Mouse (Mus musculus) CH12.LX (cell line): ENCODE results near the gene Kiss1r. TPM values are rescaled to one million over a fixed set of nuclear protein-coding genes. Genes with fewer than 3 reads are reported as not detected.

Experiments
- DNase-seq: peaks from one replicate; pipeline ENCODE4 v3.0.0-alpha.2; 2013; ENCODE audit errors: extremely low read depth
- H3K27ac ChIP-seq: 2 replicates; pipeline ENCODE4 v1.5.1; 2012; ENCODE audit warnings: low read depth, mild to moderate bottlenecking, control low read depth, moderate library complexity; ENCODE audit not compliant: insufficient read depth
- H3K27me3 ChIP-seq: replicated peaks from 2 replicates; pipeline ENCODE3; 2012; ENCODE audit warnings: inconsistent platforms
- H3K36me3 ChIP-seq, 2 experiments: replicated peaks in 1 of 2; 2 replicates each; pipeline versions ENCODE3 to v1.6.1; 2012; ENCODE audit warnings: inconsistent platforms in 1 of 2, low read length in 1 of 2, mild to moderate bottlenecking in 1 of 2, mixed read lengths in 1 of 2, moderate library complexity in 1 of 2; ENCODE audit not compliant: control insufficient read depth in 1 of 2, insufficient read depth in 1 of 2
- H3K4me1 ChIP-seq, 2 experiments: 2 replicates each; pipeline ENCODE4 v1.6.1; 2012; ENCODE audit warnings: inconsistent platforms in 1 of 2, moderate library complexity in 1 of 2; ENCODE audit not compliant: insufficient read depth in 2 of 2, control insufficient read depth in 1 of 2
- H3K4me2 ChIP-seq: 2 replicates; pipeline ENCODE4 v1.6.1; 2012; ENCODE audit warnings: low read depth, mild to moderate bottlenecking, control low read depth; ENCODE audit not compliant: poor library complexity, insufficient read depth, severe bottlenecking
- H3K4me3 ChIP-seq, 3 experiments: fragments of 150-350 bp in 1 of 3; sonication (generic) in 1 of 3; replicated peaks in 1 of 3; 2 replicates each; pipeline versions ENCODE3 to v1.5.1; 2011 to 2012; ENCODE audit warnings: low read depth in 2 of 3, low read length in 2 of 3, mild to moderate bottlenecking in 2 of 3, moderate library complexity in 2 of 3, control low read depth in 1 of 3, improper control_type of control experiment in 1 of 3, inconsistent platforms in 1 of 3, mixed read lengths in 1 of 3; ENCODE audit not compliant: poor library complexity in 1 of 3
- H3K79me2 ChIP-seq: replicated peaks from 2 replicates; pipeline ENCODE4 v1.6.1; 2012; ENCODE audit warnings: mild to moderate bottlenecking, moderate library complexity; ENCODE audit not compliant: control insufficient read depth, poor library complexity, insufficient read depth, severe bottlenecking; ENCODE audit errors: extremely low read depth
- H3K9ac ChIP-seq: 2 replicates; pipeline ENCODE4 v1.6.1; 2012; ENCODE audit warnings: low read depth, mild to moderate bottlenecking, control low read depth, moderate library complexity; ENCODE audit not compliant: insufficient read depth
- H3K9me3 ChIP-seq: replicated peaks from 2 replicates; pipeline ENCODE3; 2012; ENCODE audit warnings: low read length, inconsistent platforms, mixed read lengths
- CHD1 ChIP-seq: IDR thresholded peaks from 2 replicates; pipeline ENCODE4 v1.6.1; 2012; ENCODE audit warnings: low read depth, low read length, improper control_type of control experiment, inconsistent platforms
- CHD2 ChIP-seq: IDR thresholded peaks from 2 replicates; pipeline ENCODE4 v1.6.1; 2011; ENCODE audit warnings: low read length, improper control_type of control experiment
- CTCF ChIP-seq, 2 experiments: IDR thresholded peaks in 1 of 2; conservative IDR thresholded peaks in 1 of 2; 2 replicates each; pipeline ENCODE4 v1.5.1; 2011 to 2012; ENCODE audit warnings: low read depth in 2 of 2, low read length in 2 of 2, improper control_type of control experiment in 1 of 2, inconsistent platforms in 1 of 2, mild to moderate bottlenecking in 1 of 2, moderate library complexity in 1 of 2
- E2F4 ChIP-seq: IDR thresholded peaks from 2 replicates; pipeline ENCODE4 v1.6.1; 2011; ENCODE audit warnings: low read depth, low read length, improper control_type of control experiment; ENCODE audit not compliant: insufficient replicate concordance
- ELF1 ChIP-seq: IDR thresholded peaks from 2 replicates; pipeline ENCODE4 v1.6.1; 2014; ENCODE audit warnings: low read depth, mild to moderate bottlenecking, inconsistent platforms, low read length, improper control_type of control experiment
- HCFC1 ChIP-seq: IDR thresholded peaks from 2 replicates; pipeline ENCODE4 v1.6.1; 2012; ENCODE audit warnings: low read depth, mild to moderate bottlenecking, inconsistent platforms, low read length, improper control_type of control experiment
- JUND ChIP-seq: conservative IDR thresholded peaks from 2 replicates; pipeline ENCODE4 v1.6.1; 2011; ENCODE audit warnings: low read depth, low read length, improper control_type of control experiment
- MEF2A ChIP-seq: IDR thresholded peaks from 2 replicates; pipeline ENCODE4 v1.6.1; 2014; ENCODE audit warnings: low read depth, mild to moderate bottlenecking, inconsistent platforms, low read length, improper control_type of control experiment, borderline replicate concordance
- MXI1 ChIP-seq: IDR thresholded peaks from 2 replicates; pipeline ENCODE4 v1.6.1; 2011; ENCODE audit warnings: mild to moderate bottlenecking, low read depth, low read length, improper control_type of control experiment
- MYC ChIP-seq: IDR thresholded peaks from 2 replicates; pipeline ENCODE4 v1.6.1; 2011; ENCODE audit warnings: low read depth, mild to moderate bottlenecking, improper control_type of control experiment, low read length
- NELFE ChIP-seq: IDR thresholded peaks from 2 replicates; pipeline ENCODE4 v1.6.1; 2011; ENCODE audit warnings: low read depth, low read length, improper control_type of control experiment
- POLR2A ChIP-seq: IDR thresholded peaks from 2 replicates; pipeline ENCODE4 v1.6.1; 2011; ENCODE audit warnings: low read depth, mild to moderate bottlenecking, improper control_type of control experiment, low read length
- POLR2AphosphoS2 ChIP-seq: IDR thresholded peaks from 2 replicates; pipeline ENCODE4 v1.6.1; 2011; ENCODE audit warnings: low read depth, low read length, improper control_type of control experiment
- SIN3A ChIP-seq: IDR thresholded peaks from 2 replicates; pipeline ENCODE4 v1.6.1; 2012; ENCODE audit warnings: low read length, improper control_type of control experiment, inconsistent platforms
- SMC3 ChIP-seq: IDR thresholded peaks from 2 replicates; pipeline ENCODE4 v1.6.1; 2011; ENCODE audit warnings: low read depth, low read length, improper control_type of control experiment
- TCF12 ChIP-seq: IDR thresholded peaks from 2 replicates; pipeline ENCODE4 v1.6.1; 2014; ENCODE audit warnings: low read depth, mild to moderate bottlenecking, inconsistent platforms, low read length, improper control_type of control experiment
- UBTF ChIP-seq: IDR thresholded peaks from 2 replicates; pipeline ENCODE4 v1.6.1; 2012; ENCODE audit warnings: low read depth, mild to moderate bottlenecking, inconsistent platforms, low read length, improper control_type of control experiment, moderate library complexity
- ZC3H11A ChIP-seq: IDR thresholded peaks from 2 replicates; pipeline ENCODE4 v1.6.1; 2012; ENCODE audit warnings: low read depth, mild to moderate bottlenecking, inconsistent platforms, low read length, improper control_type of control experiment
- ZKSCAN1 ChIP-seq: IDR thresholded peaks from 2 replicates; pipeline ENCODE4 v1.6.1; 2012; ENCODE audit warnings: low read depth, inconsistent platforms, low read length, improper control_type of control experiment, borderline replicate concordance
- ZMIZ1 ChIP-seq: IDR thresholded peaks from 2 replicates; pipeline ENCODE4 v1.6.1; 2012; ENCODE audit warnings: low read depth, mild to moderate bottlenecking, inconsistent platforms, low read length, improper control_type of control experiment
- ZNF384 ChIP-seq: IDR thresholded peaks from 2 replicates; pipeline ENCODE4 v1.6.1; 2012; ENCODE audit warnings: low read depth, low read length, improper control_type of control experiment, inconsistent platforms
- dilution Hi-C: fragments of 300-500 bp; cut with MboI; formaldehyde crosslinking; loops from 2 replicates; pipeline ENCODE4 v1.14.3; 2020; ENCODE audit warnings: low sequenced_read_pairs; ENCODE audit not compliant: extremely low pct_unique_long_range_greater_than_20kb, extremely low pct_ligation_motif_present
- in situ Hi-C: fragments of 300-500 bp; cut with MboI; formaldehyde crosslinking; loops from 3 replicates; pipeline ENCODE4 v1.14.3; 2019; ENCODE audit warnings: low sequenced_read_pairs, low pct_ligation_motif_present, low pct_unique_long_range_greater_than_20kb, mixed read lengths
- polyA plus RNA-seq: library from polyadenylated mRNA; unstranded; fragments of >175 nt; gene quantifications from 2 replicates; pipeline ENCODE4 v1.2.1, GENCODE M21; 2012; ENCODE audit warnings: low read depth; ENCODE audit not compliant: insufficient read length
- total RNA-seq, 2 experiments: library from RNA; depleted of rRNA; stranded (reverse); fragments of 300-350 nt in 1 of 2; fragments of >200 nt in 1 of 2; gene quantifications; 2 replicates each; pipeline ENCODE4 v1.2.3; 2012 to 2014

Kiss1r gene
- total and polyA plus RNA-seq, 3 experiments = 0.17 to 0.76 (median 0.24) TPM

DNA sequence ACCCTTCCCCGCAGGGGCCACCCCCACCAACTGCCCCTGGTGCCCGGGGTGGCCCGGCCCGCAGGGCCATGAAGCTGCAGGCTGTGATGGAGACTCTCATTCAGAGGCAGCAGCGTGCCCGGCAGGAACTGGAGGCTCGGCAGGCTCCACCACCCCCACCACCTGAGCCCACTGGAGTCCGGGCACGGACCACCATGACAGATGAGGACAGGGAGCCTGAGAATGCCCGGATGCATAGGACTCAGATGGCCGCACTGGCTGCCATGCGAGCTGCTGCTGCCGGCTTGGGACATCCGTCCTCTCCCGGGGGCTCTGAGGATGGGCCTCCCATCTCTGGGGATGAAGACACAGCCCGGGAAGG is 14.0 kb downstream of the Kiss1r start:
- peak overlapping the region; percentile 72 to 96 (median 91) for H3K4me3 ChIP-seq
- in situ Hi-C loops (no loop called here), dilution Hi-C loops (no loop called here)
- H3K4me1 ChIP-seq = peaks cover 32 to 71% of the 10 kb centered on the region in 2 experiments
- H3K9me3 ChIP-seq = no peaks in the 10 kb centered on the region
- peak overlapping the region; percentile 65 for H3K27ac ChIP-seq
- H3K36me3 ChIP-seq = peaks cover 49 to 61% of the 10 kb centered on the region in 2 experiments
- DNase-seq = no peak
- H3K27me3 ChIP-seq = no peaks in the 10 kb centered on the region
- peak overlapping the region; percentile 98 for H3K9ac ChIP-seq
- TF ChIP-seq SMC3 = no peak
- no peak for TF ChIP-seq MXI1
- no peak for TF ChIP-seq JUND
- TF ChIP-seq UBTF = no peak
- TF ChIP-seq POLR2A = no peak; the same call in 1 of the 2 replicates
- no peak; the same call in 1 of the 2 replicates for TF ChIP-seq SIN3A
- TF ChIP-seq CHD1 = no peak
- TF ChIP-seq ZMIZ1 = no peak
- no peak for TF ChIP-seq TCF12
- no peak for TF ChIP-seq MYC
- TF ChIP-seq MEF2A = no peak
- no peak for TF ChIP-seq ELF1
- TF ChIP-seq NELFE = no peak
- no peak for TF ChIP-seq E2F4
- TF ChIP-seq ZKSCAN1 = no peak
- TF ChIP-seq CTCF (conservative IDR thresholded peaks at IDR 0.05 in 1 of 2, IDR thresholded peaks at IDR 0.05 in 1 of 2; ENCODE audit: low read depth in 2 of 2, low read length in 2 of 2) = no peak
- TF ChIP-seq CHD2 = no peak
- no peak for TF ChIP-seq ZNF384
- no peak for TF ChIP-seq HCFC1
- TF ChIP-seq, all 38 proteins: peak for 0
- H3K79me2 ChIP-seq = peaks cover 89% of the 10 kb centered on the region
- peak overlapping the region; percentile 78 for H3K4me2 ChIP-seq

DNA sequence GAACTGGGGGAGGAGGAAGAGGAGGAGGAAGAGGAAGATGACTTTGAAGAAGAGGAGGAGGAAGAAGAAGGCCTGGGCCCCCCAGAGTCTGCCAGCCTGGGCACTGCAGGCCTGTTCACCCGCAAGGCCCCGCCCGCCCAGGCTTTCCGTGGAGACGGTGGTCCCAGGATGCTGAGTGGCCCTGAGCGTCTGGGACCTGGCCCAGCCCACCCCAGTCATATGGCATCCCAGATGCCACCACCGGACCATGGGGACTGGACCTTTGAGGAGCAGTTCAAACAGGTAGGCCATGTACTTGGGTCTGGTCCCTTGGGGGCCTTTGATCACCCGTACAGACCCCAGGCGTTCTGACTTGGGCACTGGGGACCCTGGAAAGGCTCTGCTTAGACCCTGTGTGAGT is 15.0 kb downstream of the Kiss1r start:
- in situ Hi-C loops = no loop called here
- TF ChIP-seq SIN3A = 0 out of 2 replicates have a peak, but pooled peaks have one; percentile 8
- peak; percentile 34; the same call in 1 of the 2 replicates for TF ChIP-seq POLR2AphosphoS2
- no peak for TF ChIP-seq ZC3H11A
- TF ChIP-seq ELF1 = 0 out of 2 replicates have a peak, but pooled peaks have one; percentile 6
- Histone ChIP-seq H3K79me2 (peaks cover 99% of the 10 kb centered on the region), H3K27ac (peak overlapping the region; percentile 76), H3K27me3 (no peaks in the 10 kb centered on the region), H3K4me2 (peak overlapping the region; percentile 78), H3K4me3 (peak overlapping the region; percentile 72 to 96 (median 91)), H3K4me1 (peaks cover 40 to 75% of the 10 kb centered on the region in 2 experiments), H3K36me3 (peaks cover 55 to 71% of the 10 kb centered on the region in 2 experiments), H3K9ac (peak overlapping the region; percentile 98), H3K9me3 (no peaks in the 10 kb centered on the region)
- DNase-seq = no peak
- dilution Hi-C loops = no loop called here
